Mouse (Mus musculus) CH12.LX (cell line): Measurements from ENCODE around the gene Macf1. TPM values are rescaled to one million over a fixed set of nuclear protein-coding genes. Genes with fewer than 3 reads are reported as not detected.

Experiments
- DNase-seq: peaks from one replicate; pipeline ENCODE4 v3.0.0-alpha.2; 2013; ENCODE audit errors: extremely low read depth
- H3K27ac ChIP-seq: 2 replicates; pipeline ENCODE4 v1.5.1; 2012; ENCODE audit warnings: low read depth, mild to moderate bottlenecking, control low read depth, moderate library complexity; ENCODE audit not compliant: insufficient read depth
- H3K27me3 ChIP-seq: replicated peaks from 2 replicates; pipeline ENCODE3; 2012; ENCODE audit warnings: inconsistent platforms
- H3K36me3 ChIP-seq, 2 experiments: replicated peaks in 1 of 2; 2 replicates each; pipeline versions ENCODE3 to v1.6.1; 2012; ENCODE audit warnings: inconsistent platforms in 1 of 2, low read length in 1 of 2, mild to moderate bottlenecking in 1 of 2, mixed read lengths in 1 of 2, moderate library complexity in 1 of 2; ENCODE audit not compliant: control insufficient read depth in 1 of 2, insufficient read depth in 1 of 2
- H3K4me1 ChIP-seq, 2 experiments: 2 replicates each; pipeline ENCODE4 v1.6.1; 2012; ENCODE audit warnings: inconsistent platforms in 1 of 2, moderate library complexity in 1 of 2; ENCODE audit not compliant: insufficient read depth in 2 of 2, control insufficient read depth in 1 of 2
- H3K4me2 ChIP-seq: 2 replicates; pipeline ENCODE4 v1.6.1; 2012; ENCODE audit warnings: low read depth, mild to moderate bottlenecking, control low read depth; ENCODE audit not compliant: poor library complexity, insufficient read depth, severe bottlenecking
- H3K4me3 ChIP-seq, 3 experiments: fragments of 150-350 bp in 1 of 3; sonication (generic) in 1 of 3; replicated peaks in 1 of 3; 2 replicates each; pipeline versions ENCODE3 to v1.5.1; 2011 to 2012; ENCODE audit warnings: low read depth in 2 of 3, low read length in 2 of 3, mild to moderate bottlenecking in 2 of 3, moderate library complexity in 2 of 3, control low read depth in 1 of 3, improper control_type of control experiment in 1 of 3, inconsistent platforms in 1 of 3, mixed read lengths in 1 of 3; ENCODE audit not compliant: poor library complexity in 1 of 3
- H3K79me2 ChIP-seq: replicated peaks from 2 replicates; pipeline ENCODE4 v1.6.1; 2012; ENCODE audit warnings: mild to moderate bottlenecking, moderate library complexity; ENCODE audit not compliant: control insufficient read depth, poor library complexity, insufficient read depth, severe bottlenecking; ENCODE audit errors: extremely low read depth
- H3K9ac ChIP-seq: 2 replicates; pipeline ENCODE4 v1.6.1; 2012; ENCODE audit warnings: low read depth, mild to moderate bottlenecking, control low read depth, moderate library complexity; ENCODE audit not compliant: insufficient read depth
- H3K9me3 ChIP-seq: replicated peaks from 2 replicates; pipeline ENCODE3; 2012; ENCODE audit warnings: low read length, inconsistent platforms, mixed read lengths
- CTCF ChIP-seq, 2 experiments: IDR thresholded peaks in 1 of 2; conservative IDR thresholded peaks in 1 of 2; 2 replicates each; pipeline ENCODE4 v1.5.1; 2011 to 2012; ENCODE audit warnings: low read depth in 2 of 2, low read length in 2 of 2, improper control_type of control experiment in 1 of 2, inconsistent platforms in 1 of 2, mild to moderate bottlenecking in 1 of 2, moderate library complexity in 1 of 2
- ELF1 ChIP-seq: IDR thresholded peaks from 2 replicates; pipeline ENCODE4 v1.6.1; 2014; ENCODE audit warnings: low read depth, mild to moderate bottlenecking, inconsistent platforms, low read length, improper control_type of control experiment
- IRF4 ChIP-seq: IDR thresholded peaks from 2 replicates; pipeline ENCODE4 v1.6.1; 2014; ENCODE audit warnings: low read depth, mild to moderate bottlenecking, inconsistent platforms, low read length, improper control_type of control experiment
- JUN ChIP-seq: IDR thresholded peaks from 2 replicates; pipeline ENCODE4 v1.6.1; 2011; ENCODE audit warnings: low read depth, mild to moderate bottlenecking, low read length, improper control_type of control experiment, moderate library complexity; ENCODE audit not compliant: insufficient read depth
- MXI1 ChIP-seq: IDR thresholded peaks from 2 replicates; pipeline ENCODE4 v1.6.1; 2011; ENCODE audit warnings: mild to moderate bottlenecking, low read depth, low read length, improper control_type of control experiment
- POLR2A ChIP-seq: IDR thresholded peaks from 2 replicates; pipeline ENCODE4 v1.6.1; 2011; ENCODE audit warnings: low read depth, mild to moderate bottlenecking, improper control_type of control experiment, low read length
- SIN3A ChIP-seq: IDR thresholded peaks from 2 replicates; pipeline ENCODE4 v1.6.1; 2012; ENCODE audit warnings: low read length, improper control_type of control experiment, inconsistent platforms
- SMC3 ChIP-seq: IDR thresholded peaks from 2 replicates; pipeline ENCODE4 v1.6.1; 2011; ENCODE audit warnings: low read depth, low read length, improper control_type of control experiment
- TCF12 ChIP-seq: IDR thresholded peaks from 2 replicates; pipeline ENCODE4 v1.6.1; 2014; ENCODE audit warnings: low read depth, mild to moderate bottlenecking, inconsistent platforms, low read length, improper control_type of control experiment
- USF2 ChIP-seq: conservative IDR thresholded peaks from 2 replicates; pipeline ENCODE4 v1.6.1; 2011; ENCODE audit warnings: low read depth, low read length, improper control_type of control experiment
- ZMIZ1 ChIP-seq: IDR thresholded peaks from 2 replicates; pipeline ENCODE4 v1.6.1; 2012; ENCODE audit warnings: low read depth, mild to moderate bottlenecking, inconsistent platforms, low read length, improper control_type of control experiment
- dilution Hi-C: fragments of 300-500 bp; cut with MboI; formaldehyde crosslinking; loops from 2 replicates; pipeline ENCODE4 v1.14.3; 2020; ENCODE audit warnings: low sequenced_read_pairs; ENCODE audit not compliant: extremely low pct_unique_long_range_greater_than_20kb, extremely low pct_ligation_motif_present
- in situ Hi-C: fragments of 300-500 bp; cut with MboI; formaldehyde crosslinking; loops from 3 replicates; pipeline ENCODE4 v1.14.3; 2019; ENCODE audit warnings: low sequenced_read_pairs, low pct_ligation_motif_present, low pct_unique_long_range_greater_than_20kb, mixed read lengths
- polyA plus RNA-seq: library from polyadenylated mRNA; unstranded; fragments of >175 nt; gene quantifications from 2 replicates; pipeline ENCODE4 v1.2.1, GENCODE M21; 2012; ENCODE audit warnings: low read depth; ENCODE audit not compliant: insufficient read length
- total RNA-seq, 2 experiments: library from RNA; depleted of rRNA; stranded (reverse); fragments of 300-350 nt in 1 of 2; fragments of >200 nt in 1 of 2; gene quantifications; 2 replicates each; pipeline ENCODE4 v1.2.3; 2012 to 2014

The Macf1 gene
- total and polyA plus RNA-seq, 3 experiments: 63.3 to 93.3 (median 77.8) TPM

GRCm38 (mm10) chr4:123343471-123343789, 340.7 kb downstream of the Macf1 start:
- in situ Hi-C loops: loop anchor here (5.0 kb wide), 1 partner anchor 41 kb away; no protein-coding TSS in a partner anchor
- H3K4me3 ChIP-seq: peak overlapping the region; percentile 54 to 75 (median 63)
- peaks cover 14% of the 10 kb centered on the region for H3K27me3 ChIP-seq
- DNase-seq: peak; percentile 45
- H3K4me1 ChIP-seq: peaks cover 19 to 33% of the 10 kb centered on the region in 2 experiments
- TF ChIP-seq USF2 (no peak), IRF4 (no peak), TCF12 (no peak)
- no peaks in the 10 kb centered on the region for H3K9me3 ChIP-seq
- peak overlapping the region; percentile 5; the same call in 1 of the 2 replicates for H3K9ac ChIP-seq
- dilution Hi-C loops: no loop called here
- peaks cover 0 to 17% of the 10 kb centered on the region in 2 experiments for H3K36me3 ChIP-seq
- H3K4me2 ChIP-seq: peak overlapping the region; percentile 79
- no peak overlapping the region for H3K27ac ChIP-seq
- H3K79me2 ChIP-seq: no peaks in the 10 kb centered on the region

- Histone ChIP-seq H3K4me2 (peak within 1 kb of the TSS; percentile 79), H3K9ac (peak within 1 kb of the TSS; percentile 5), H3K4me1 (peaks cover 19 to 34% of the 10 kb centered on the region in 2 experiments), H3K36me3 (peaks cover 0 to 12% of the 10 kb centered on the region in 2 experiments), H3K9me3 (no peaks in the 10 kb centered on the region), H3K27me3 (peaks cover 14% of the 10 kb centered on the region), H3K4me3 (peak within 1 kb of the TSS; percentile 54 to 75 (median 63)), H3K79me2 (no peaks in the 10 kb centered on the region), H3K27ac (no peak within 1 kb of the TSS)
- dilution Hi-C loops (no loop called here), in situ Hi-C loops (loop anchor here (5.0 kb wide), 1 partner anchor 41 kb away; no protein-coding TSS in a partner anchor)
- TF ChIP-seq JUN (no peak), CTCF (conservative IDR thresholded peaks at IDR 0.05 in 1 of 2, IDR thresholded peaks at IDR 0.05 in 1 of 2; ENCODE audit: low read depth in 2 of 2, low read length in 2 of 2) (no peak), POLR2A (peak; percentile 75), SIN3A (peak; percentile 20; the same call in 1 of the 2 replicates), SMC3 (no peak), MXI1 (peak; percentile 48; the same call in 1 of the 2 replicates), ZMIZ1 (0 out of 2 replicates have a peak, but pooled peaks have one; percentile 23), ELF1 (peak; percentile 44), TCF12 (0 out of 2 replicates have a peak, but pooled peaks have one; percentile 3)
- peak; percentile 68 for DNase-seq
Observed at GRCm38 (mm10) chr4:123342642-123343470, 341.3 kb downstream of the Macf1 start, which contains the start of gene Bmp8a. Gene Bmp8a, minus strand, starts transcription at chr4:123343252.
